Mouse (Mus musculus) retina, postnatal 1 day (tissue): ENCODE data around the gene Myg1.

Source experiments
- DNase-seq: peaks from one replicate; pipeline ENCODE4 v3.0.0-alpha.2; 2012

The Myg1 gene

GRCm38 (mm10) chr15:102346444-102346843 is 14.9 kb downstream of the Myg1 start:
- no peak for DNase-seq

- peak; percentile 98 for DNase-seq
These were observed 18.8 kb downstream of the Myg1 start, which contains the start of gene Aaas for GRCm38 (mm10) chr15:102350138-102350941. Gene Aaas (minus strand): TSS chr15:102350771.

GRCm38 (mm10) chr15:102350942-102351291 is 19.4 kb downstream of the Myg1 start:
- no peak for DNase-seq

GRCm38 (mm10) chr15:102352177-102352576 is 20.7 kb downstream of the Myg1 start:
- DNase-seq, result no peak

- no peak for DNase-seq
These were observed 22.5 kb downstream of the Myg1 start for GRCm38 (mm10) chr15:102353986-102354385.

- DNase-seq, result peak; percentile 87
These were observed 23.8 kb downstream of the Myg1 start for GRCm38 (mm10) chr15:102355134-102355870.

GRCm38 (mm10) chr15:102355871-102356441 is 24.4 kb downstream of the Myg1 start:
- DNase-seq, result peak; percentile 92

- DNase-seq, result no peak
These were observed 25.2 kb downstream of the Myg1 start for GRCm38 (mm10) chr15:102356501-102357325.

- peak; percentile 69 for DNase-seq
These were observed 26.6 kb downstream of the Myg1 start for GRCm38 (mm10) chr15:102358126-102358525.

GRCm38 (mm10) chr15:102358834-102359233 is 27.3 kb downstream of the Myg1 start:
- DNase-seq, result no peak

GRCm38 (mm10) chr15:102362648-102363047 is 31.1 kb downstream of the Myg1 start:
- peak; percentile 14 for DNase-seq

- DNase-seq, result no peak
These were observed 33.2 kb downstream of the Myg1 start for GRCm38 (mm10) chr15:102364678-102365077.

- DNase-seq, result no peak
These were observed 34.7 kb downstream of the Myg1 start for GRCm38 (mm10) chr15:102366238-102366637.

GRCm38 (mm10) chr15:102366733-102367344 is 35.3 kb downstream of the Myg1 start, which contains the start of gene Sp7:
Gene Sp7 (minus strand): TSS chr15:102367182.
- DNase-seq, result peak; percentile 59

- no peak for DNase-seq
These were observed 38.5 kb downstream of the Myg1 start for GRCm38 (mm10) chr15:102369972-102370371.

GRCm38 (mm10) chr15:102370727-102371126 is 39.2 kb downstream of the Myg1 start:
- no peak for DNase-seq

- DNase-seq, result peak; percentile 66
These were observed 45.1 kb downstream of the Myg1 start for GRCm38 (mm10) chr15:102376453-102377162.

GRCm38 (mm10) chr15:102377163-102377543 is 45.6 kb downstream of the Myg1 start:
- DNase-seq, result peak; percentile 89

- DNase-seq, result no peak
These were observed 46.3 kb downstream of the Myg1 start for GRCm38 (mm10) chr15:102377810-102378262.

- peak; percentile 87 for DNase-seq
These were observed 50.1 kb downstream of the Myg1 start for GRCm38 (mm10) chr15:102381575-102381974.

GRCm38 (mm10) chr15:102383671-102384070 is 52.2 kb downstream of the Myg1 start:
- no peak for DNase-seq
